Mouse (Mus musculus) thymus, adult 2 months (tissue): ENCODE data around the gene Prdm16. TPM values are rescaled to one million over a fixed set of nuclear protein-coding genes. Genes with fewer than 3 reads are reported as not detected.

Experiments used
- DNase-seq: peaks from one replicate; pipeline ENCODE4 v3.0.0; 2021
- H3K27ac ChIP-seq: fragments of 200-500 bp; 2 replicates; pipeline ENCODE4 v1.5.1; 2012; ENCODE audit warnings: low read length, control low read depth; ENCODE audit not compliant: control insufficient read depth, insufficient read depth
- H3K27me3 ChIP-seq: fragments of 200-500 bp; 2 replicates; pipeline ENCODE4 v1.6.1; 2012; ENCODE audit warnings: mild to moderate bottlenecking, low read length, moderate library complexity, mixed read lengths; ENCODE audit not compliant: control insufficient read depth, insufficient read depth
- H3K36me3 ChIP-seq: fragments of 200-500 bp; 2 replicates; pipeline ENCODE4 v1.6.1; 2012; ENCODE audit warnings: mild to moderate bottlenecking, low read length, moderate library complexity; ENCODE audit not compliant: control insufficient read depth, insufficient read depth
- H3K4me1 ChIP-seq: fragments of 200-500 bp; replicated peaks from 2 replicates; pipeline ENCODE4 v1.6.1; 2012; ENCODE audit warnings: low read length; ENCODE audit not compliant: control insufficient read depth, insufficient read depth
- H3K4me3 ChIP-seq: fragments of 200-500 bp; 2 replicates; pipeline ENCODE4 v1.5.1; 2012; ENCODE audit warnings: mild to moderate bottlenecking, low read length, control low read depth, moderate library complexity; ENCODE audit not compliant: control insufficient read depth, insufficient read depth
- CTCF ChIP-seq: fragments of 200-500 bp; IDR thresholded peaks from 2 replicates; pipeline ENCODE4 v1.5.1; 2012; ENCODE audit warnings: mild to moderate bottlenecking, control low read depth, low read length, moderate library complexity, borderline replicate concordance; ENCODE audit not compliant: control insufficient read depth, poor library complexity, insufficient read depth; ENCODE audit errors: extremely low read depth
- POLR2A ChIP-seq: fragments of 200-500 bp; IDR thresholded peaks from 2 replicates; pipeline ENCODE4 v1.6.1; 2012; ENCODE audit warnings: mild to moderate bottlenecking, low read length, control low read depth, moderate library complexity; ENCODE audit not compliant: control insufficient read depth, poor library complexity, insufficient read depth; ENCODE audit errors: extremely low read depth
- WGBS: fragments of 180-500 bp; shearing (Covaris S2); methylation state at CpG from one replicate; pipeline ENCODE4 v1.1.7; 2018; 5-methylcytosine and 5-hydroxymethylcytosine counted together
- polyA plus RNA-seq: library from polyadenylated mRNA; depleted of rRNA; stranded (reverse); fragments of >200 nt; gene quantifications from 2 replicates; pipeline ENCODE4 v1.2.3, GENCODE M21; 2012

The Prdm16 gene
- polyA plus RNA-seq, 1 experiment, result 4.5 TPM

DNA sequence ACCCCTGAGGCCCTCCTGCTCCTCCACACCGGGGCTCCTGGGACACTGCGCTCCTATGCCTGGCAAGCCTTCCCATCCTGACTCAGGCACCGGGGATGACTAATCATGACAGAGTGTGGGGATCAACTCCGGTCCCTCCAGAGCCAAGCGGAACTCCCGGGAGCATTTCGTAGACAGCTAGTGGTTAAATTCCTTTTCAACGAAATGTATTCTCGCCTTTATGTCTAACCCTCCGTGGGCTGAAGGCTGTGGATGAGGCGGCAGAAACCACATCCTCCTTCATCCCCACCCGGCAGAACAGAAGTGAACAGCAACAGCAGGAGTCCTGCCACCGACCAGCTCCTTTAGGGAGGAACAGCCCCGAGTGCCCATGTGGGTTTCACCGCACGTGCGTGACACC is 211.4 kb downstream of the Prdm16 start:
- Histone ChIP-seq H3K4me3 (no peak overlapping the region), H3K36me3 (no peaks in the 10 kb centered on the region), H3K27ac (no peak overlapping the region), H3K4me1 (no peaks in the 10 kb centered on the region), H3K27me3 (no peaks in the 10 kb centered on the region)
- DNase-seq, result no peak
- TF ChIP-seq POLR2A, result no peak
- TF ChIP-seq CTCF, result no peak
- 12% methylated on average over 17 of the region's 17 CpGs for WGBS

DNA sequence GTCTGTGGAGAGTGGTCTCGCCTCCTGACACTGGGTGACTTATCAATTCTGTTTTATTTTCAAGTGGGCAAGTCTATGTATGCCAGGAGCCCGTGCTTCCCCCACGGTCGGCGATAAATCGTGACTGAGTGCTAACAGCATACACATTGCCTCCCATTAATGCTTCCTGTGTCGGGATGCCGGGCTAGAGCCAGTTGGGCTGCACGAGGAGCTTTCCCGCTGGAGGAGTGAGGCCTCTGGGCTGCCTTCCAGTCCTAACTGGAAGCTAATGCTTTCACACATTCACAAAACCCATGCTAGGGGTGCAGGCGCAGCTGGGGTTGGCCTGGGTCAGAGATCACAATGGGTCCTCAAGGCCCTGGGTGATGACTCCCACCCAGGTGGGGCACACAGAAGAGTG is 212.0 kb downstream of the Prdm16 start:
- no peaks in the 10 kb centered on the region for H3K27me3 ChIP-seq
- no peaks in the 10 kb centered on the region for H3K36me3 ChIP-seq
- TF ChIP-seq POLR2A, result no peak
- no peak for TF ChIP-seq CTCF
- no peaks in the 10 kb centered on the region for H3K4me1 ChIP-seq
- 79% methylated on average over 11 of the region's 11 CpGs for WGBS
- no peak for DNase-seq
- H3K27ac ChIP-seq, result no peak overlapping the region
- no peak overlapping the region for H3K4me3 ChIP-seq

DNA sequence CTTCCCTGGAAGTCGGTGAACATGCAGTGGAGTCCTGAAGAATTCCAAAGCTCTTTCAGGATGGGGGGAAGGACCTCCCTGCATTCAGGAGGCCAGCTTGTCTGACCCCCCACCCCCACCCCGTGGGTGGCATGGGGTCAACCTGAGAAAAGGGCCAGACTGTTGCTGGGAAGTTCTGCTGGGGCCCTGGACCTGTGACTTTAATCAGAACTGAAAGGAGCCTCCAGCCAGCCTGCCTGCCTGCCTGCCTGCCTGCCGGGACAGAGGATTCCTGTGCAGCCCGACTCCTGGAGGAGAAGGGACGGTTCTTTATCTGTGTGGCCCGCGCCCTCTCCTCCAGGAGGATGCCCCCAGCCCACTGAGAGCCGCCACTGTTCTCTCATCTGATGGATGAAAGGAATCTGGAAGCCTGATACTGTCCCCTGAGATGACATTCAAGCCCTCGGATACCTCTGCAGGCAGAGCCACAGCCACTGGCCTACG is 214.2 kb downstream of the Prdm16 start:
- no peaks in the 10 kb centered on the region for H3K27me3 ChIP-seq
- no peak for DNase-seq
- WGBS, result 86% methylated on average over 10 of the region's 10 CpGs
- no peak overlapping the region for H3K4me3 ChIP-seq
- no peaks in the 10 kb centered on the region for H3K4me1 ChIP-seq
- TF ChIP-seq CTCF (no peak), POLR2A (no peak)
- H3K36me3 ChIP-seq, result no peaks in the 10 kb centered on the region
- no peak overlapping the region for H3K27ac ChIP-seq

DNA sequence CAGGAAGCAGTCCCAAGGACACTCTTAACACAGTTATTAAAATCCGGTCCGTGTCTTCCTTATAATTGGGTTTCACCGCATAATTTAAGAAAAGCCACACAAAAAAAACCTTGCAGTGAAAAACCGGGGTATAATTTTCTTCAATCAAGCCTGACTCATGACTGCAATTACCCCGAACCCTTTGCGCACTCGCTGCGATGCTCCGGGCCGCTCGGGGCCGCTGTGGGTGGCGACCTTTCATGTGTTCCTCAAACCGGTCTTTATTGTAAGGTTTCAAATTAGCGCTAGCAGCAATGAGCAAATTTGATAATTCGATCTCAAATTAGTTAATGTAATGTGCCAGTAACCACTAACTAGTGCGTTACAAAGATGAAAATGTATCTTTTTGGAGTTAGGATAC is 215.9 kb downstream of the Prdm16 start:
- no peaks in the 10 kb centered on the region for H3K36me3 ChIP-seq
- DNase-seq, result no peak
- H3K4me1 ChIP-seq, result no peaks in the 10 kb centered on the region
- H3K27ac ChIP-seq, result no peak overlapping the region
- no peaks in the 10 kb centered on the region for H3K27me3 ChIP-seq
- TF ChIP-seq POLR2A, result no peak
- no peak for TF ChIP-seq CTCF
- H3K4me3 ChIP-seq, result no peak overlapping the region
- 94% methylated on average over 17 of the region's 17 CpGs for WGBS

DNA sequence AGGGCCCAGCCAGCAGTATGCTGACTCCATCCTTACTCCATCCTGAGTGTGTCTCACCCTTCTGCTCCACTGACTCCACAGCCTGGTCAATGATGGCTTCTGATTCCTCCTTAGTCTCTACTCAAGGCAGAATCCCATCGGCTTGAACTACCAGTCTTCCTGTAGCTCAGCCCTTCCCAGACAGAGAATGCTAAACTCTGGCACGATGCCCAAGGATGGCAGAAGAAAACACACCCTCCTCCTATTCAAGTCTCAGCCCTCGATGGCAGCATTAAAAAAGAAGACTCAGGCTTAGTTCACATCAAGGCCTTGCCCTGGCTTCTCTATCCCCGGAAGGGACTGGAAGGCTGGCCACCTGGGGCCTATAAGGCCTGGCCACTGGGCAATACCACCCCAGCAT is 216.9 kb downstream of the Prdm16 start:
- H3K4me1 ChIP-seq, result no peaks in the 10 kb centered on the region
- TF ChIP-seq CTCF, result no peak
- no peak for TF ChIP-seq POLR2A
- 94% methylated on average over 4 of the region's 4 CpGs for WGBS
- no peak for DNase-seq
- no peaks in the 10 kb centered on the region for H3K27me3 ChIP-seq
- no peak overlapping the region for H3K4me3 ChIP-seq
- H3K27ac ChIP-seq, result no peak overlapping the region
- H3K36me3 ChIP-seq, result no peaks in the 10 kb centered on the region

DNA sequence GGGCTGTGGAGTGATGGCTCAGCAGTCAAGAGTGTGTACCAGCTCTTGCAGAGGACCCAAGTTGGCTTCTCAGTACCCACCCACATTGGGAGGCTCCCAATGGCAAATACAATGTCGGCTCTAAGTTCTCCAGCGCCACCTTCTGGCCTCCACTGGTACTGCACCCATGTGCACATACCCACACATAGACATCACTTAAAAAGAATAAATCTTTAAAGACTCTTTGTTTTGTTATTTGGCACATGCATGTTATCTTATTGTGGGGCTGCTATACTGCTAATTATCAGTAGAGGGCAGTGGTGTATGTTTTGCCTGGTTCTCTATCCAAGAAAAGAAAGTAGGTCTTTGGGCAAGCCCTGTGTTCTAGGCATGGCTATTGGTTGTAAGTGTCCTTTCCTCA is 217.7 kb downstream of the Prdm16 start:
- H3K36me3 ChIP-seq, result no peaks in the 10 kb centered on the region
- H3K27me3 ChIP-seq, result no peaks in the 10 kb centered on the region
- WGBS, result 78% methylated on average over 2 of the region's 2 CpGs
- no peaks in the 10 kb centered on the region for H3K4me1 ChIP-seq
- H3K4me3 ChIP-seq, result no peak overlapping the region
- no peak overlapping the region for H3K27ac ChIP-seq
- peak; percentile 51; the same call in 1 of the 2 replicates for TF ChIP-seq CTCF
- TF ChIP-seq POLR2A, result no peak
- DNase-seq, result no peak

DNA sequence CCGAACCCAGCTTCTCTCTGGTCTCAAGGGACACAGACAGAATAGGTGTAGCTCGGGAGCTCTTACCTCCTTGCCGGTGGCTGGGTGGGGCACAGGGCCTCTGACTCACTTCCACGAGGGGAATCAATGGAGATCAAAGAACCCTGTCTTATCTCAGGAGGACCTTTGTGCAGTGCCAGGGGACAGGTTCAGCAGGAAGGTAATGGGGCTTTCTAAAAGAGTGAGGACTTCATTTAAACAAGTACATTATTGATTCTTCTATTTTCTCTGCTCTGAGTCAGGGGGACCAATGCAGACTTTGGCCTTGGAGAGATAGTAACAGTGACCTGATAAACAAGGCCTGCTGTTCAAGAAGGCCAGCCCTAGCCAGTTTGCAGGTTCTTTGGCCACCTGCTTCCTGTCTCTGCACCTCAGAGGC is 218.3 kb downstream of the Prdm16 start:
- Histone ChIP-seq H3K36me3 (no peaks in the 10 kb centered on the region), H3K27ac (no peak overlapping the region), H3K27me3 (no peaks in the 10 kb centered on the region), H3K4me1 (no peaks in the 10 kb centered on the region), H3K4me3 (no peak overlapping the region)
- 68% methylated on average over 4 of the region's 4 CpGs for WGBS
- TF ChIP-seq CTCF, result no peak
- no peak for TF ChIP-seq POLR2A
- DNase-seq, result no peak
